Mouse (Mus musculus): ENCODE measurements around the gene Scly. TPM values are rescaled to one million over a fixed set of nuclear protein-coding genes. Genes with fewer than 3 reads are reported as not detected.

Gene Scly
- polyA plus RNA-seq, 1 experiment from 2014 or later: 12.0 TPM

GRCm38 (mm10) chr1:91365816-91366214, 67.7 kb downstream of the Scly start:
- WGBS: 32% methylated on average over 8 of the region's 8 CpGs
- no peaks in the 10 kb centered on the region; the same call in 1 of the 2 replicates for H3K9me3 ChIP-seq (ENCODE audit: control insufficient read depth, low read length)
- H3K27me3 ChIP-seq (ENCODE audit: control insufficient read depth, insufficient read depth, low read length): peaks cover 9% of the 10 kb centered on the region
- peak overlapping the region; percentile 82 for H3K4me2 ChIP-seq (replicated peaks; ENCODE audit: low read depth, low read length)
- DNase-seq (ENCODE audit: low spot score) (no peak), ATAC-seq (ENCODE audit: low FRiP score) (no peak)
- no peaks in the 10 kb centered on the region for H3K4me1 ChIP-seq (replicated peaks; ENCODE audit: control insufficient read depth, insufficient read depth, low read length)
- no peak overlapping the region for H3K9ac ChIP-seq (ENCODE audit: low read depth, low read length)
- no peak overlapping the region for H3K27ac ChIP-seq (ENCODE audit: low read depth, low read length)
- 0 out of 2 replicates have a peak, but pooled peaks cover 2% of the 10 kb centered on the region for H3K36me3 ChIP-seq (ENCODE audit: control insufficient read depth, insufficient read depth, low read length)
- peak overlapping the region; percentile 38; the same call in 1 of the 2 replicates for H3K4me3 ChIP-seq (ENCODE audit: low read depth, low read length)

- H3K9ac ChIP-seq (ENCODE audit: low read depth, low read length): peak within 1 kb of the TSS; percentile 50
- H3K36me3 ChIP-seq (ENCODE audit: control insufficient read depth, insufficient read depth, low read length): peaks cover 7% of the 10 kb centered on the region; the same call in 1 of the 2 replicates
- WGBS: under 1% methylated on average over 65 of the region's 68 CpGs
- DNase-seq (ENCODE audit: low spot score) (peak; percentile 86), ATAC-seq (ENCODE audit: low FRiP score) (peak; percentile 60; the same call in 1 of the 2 replicates)
- H3K4me1 ChIP-seq (replicated peaks; ENCODE audit: control insufficient read depth, insufficient read depth, low read length): no peaks in the 10 kb centered on the region
- H3K4me2 ChIP-seq (replicated peaks; ENCODE audit: low read depth, low read length): peak within 1 kb of the TSS; percentile 82
- no peak within 1 kb of the TSS for H3K27ac ChIP-seq (ENCODE audit: low read depth, low read length)
- no peaks in the 10 kb centered on the region; the same call in 1 of the 2 replicates for H3K9me3 ChIP-seq (ENCODE audit: control insufficient read depth, low read length)
- H3K4me3 ChIP-seq (ENCODE audit: low read depth, low read length): peak within 1 kb of the TSS; percentile 38
- peaks cover 9% of the 10 kb centered on the region for H3K27me3 ChIP-seq (ENCODE audit: control insufficient read depth, insufficient read depth, low read length)
These were observed 68.3 kb downstream of the Scly start, which contains the start of gene Erfe for GRCm38 (mm10) chr1:91366215-91367108. Gene Erfe, plus strand, starts transcription at chr1:91366430.

GRCm38 (mm10) chr1:91367295-91367694, 69.2 kb downstream of the Scly start:
- peaks cover 9% of the 10 kb centered on the region for H3K27me3 ChIP-seq (ENCODE audit: control insufficient read depth, insufficient read depth, low read length)
- WGBS: 93% methylated on average over 3 of the region's 3 CpGs
- no peaks in the 10 kb centered on the region; the same call in 1 of the 2 replicates for H3K9me3 ChIP-seq (ENCODE audit: control insufficient read depth, low read length)
- H3K9ac ChIP-seq (ENCODE audit: low read depth, low read length): no peak overlapping the region
- no peak overlapping the region for H3K4me2 ChIP-seq (replicated peaks; ENCODE audit: low read depth, low read length)
- no peak overlapping the region for H3K27ac ChIP-seq (ENCODE audit: low read depth, low read length)
- no peak overlapping the region for H3K4me3 ChIP-seq (ENCODE audit: low read depth, low read length)
- peaks cover 8% of the 10 kb centered on the region; the same call in 1 of the 2 replicates for H3K36me3 ChIP-seq (ENCODE audit: control insufficient read depth, insufficient read depth, low read length)
- no peak for ATAC-seq (ENCODE audit: low FRiP score)
- DNase-seq (ENCODE audit: low spot score): no peak
- H3K4me1 ChIP-seq (replicated peaks; ENCODE audit: control insufficient read depth, insufficient read depth, low read length): no peaks in the 10 kb centered on the region

- Histone ChIP-seq H3K4me1 (replicated peaks; ENCODE audit: control insufficient read depth, insufficient read depth, low read length) (no peaks in the 10 kb centered on the region), H3K9me3 (ENCODE audit: control insufficient read depth, low read length) (no peaks in the 10 kb centered on the region), H3K27me3 (ENCODE audit: control insufficient read depth, insufficient read depth, low read length) (peaks cover 9% of the 10 kb centered on the region), H3K4me3 (ENCODE audit: low read depth, low read length) (no peak overlapping the region), H3K4me2 (replicated peaks; ENCODE audit: low read depth, low read length) (no peak overlapping the region), H3K9ac (ENCODE audit: low read depth, low read length) (no peak overlapping the region), H3K36me3 (ENCODE audit: control insufficient read depth, insufficient read depth, low read length) (peaks cover 14% of the 10 kb centered on the region; the same call in 1 of the 2 replicates), H3K27ac (ENCODE audit: low read depth, low read length) (no peak overlapping the region)
- ATAC-seq (ENCODE audit: low FRiP score) (no peak), DNase-seq (ENCODE audit: low spot score) (no peak)
- WGBS: 75% methylated on average over 4 of the region's 4 CpGs
These were observed 71.3 kb downstream of the Scly start for GRCm38 (mm10) chr1:91369408-91369807.

- WGBS: 87% methylated on average over 23 of the region's 23 CpGs
- Histone ChIP-seq H3K36me3 (ENCODE audit: control insufficient read depth, insufficient read depth, low read length) (peaks cover 16% of the 10 kb centered on the region; the same call in 1 of the 2 replicates), H3K4me3 (ENCODE audit: low read depth, low read length) (no peak overlapping the region), H3K4me2 (replicated peaks; ENCODE audit: low read depth, low read length) (no peak overlapping the region), H3K9me3 (ENCODE audit: control insufficient read depth, low read length) (no peaks in the 10 kb centered on the region), H3K27me3 (ENCODE audit: control insufficient read depth, insufficient read depth, low read length) (peaks cover 9% of the 10 kb centered on the region), H3K4me1 (replicated peaks; ENCODE audit: control insufficient read depth, insufficient read depth, low read length) (no peaks in the 10 kb centered on the region), H3K27ac (ENCODE audit: low read depth, low read length) (no peak overlapping the region), H3K9ac (ENCODE audit: low read depth, low read length) (no peak overlapping the region)
- ATAC-seq (ENCODE audit: low FRiP score): no peak
- no peak for DNase-seq (ENCODE audit: low spot score)
These were observed 71.9 kb downstream of the Scly start for GRCm38 (mm10) chr1:91370055-91370454.

Other genes with a start within 250 kb of the Scly start
- 0.25 and 1.4 TPM in 2 replicates for gene Rbm44, start 153.2 kb upstream of the Scly start, polyA plus RNA-seq (2014; fragmentation: Nextera tagmentation; extraction: Ambion mirVana)
- 0.29 and 0.35 TPM in 2 replicates for gene Ramp1, start 118.5 kb upstream of the Scly start, polyA plus RNA-seq (2014; fragmentation: Nextera tagmentation; extraction: Ambion mirVana)
- gene Ube2f, start 48.0 kb upstream of the Scly start, polyA plus RNA-seq (2014; fragmentation: Nextera tagmentation; extraction: Ambion mirVana): 88.9 and 95.2 TPM in 2 replicates
- 0.03 TPM in 2 replicates for gene Espnl, start 23.7 kb downstream of the Scly start, polyA plus RNA-seq (2014; fragmentation: Nextera tagmentation; extraction: Ambion mirVana)
- 0.06 and 0.33 TPM in 2 replicates for gene Klhl30, start 52.7 kb downstream of the Scly start, polyA plus RNA-seq (2014; fragmentation: Nextera tagmentation; extraction: Ambion mirVana)
- 0.68 and 1.0 TPM in 2 replicates for gene Erfe, start 68.1 kb downstream of the Scly start, polyA plus RNA-seq (2014; fragmentation: Nextera tagmentation; extraction: Ambion mirVana)
- gene Ilkap, start 100.5 kb downstream of the Scly start, polyA plus RNA-seq (2014; fragmentation: Nextera tagmentation; extraction: Ambion mirVana): 172 TPM in 2 replicates
- 288 and 318 TPM in 2 replicates for gene Hes6, start 115.7 kb downstream of the Scly start, polyA plus RNA-seq (2014; fragmentation: Nextera tagmentation; extraction: Ambion mirVana)
- 1.7 and 2.8 TPM in 2 replicates for gene Per2, start 161.0 kb downstream of the Scly start, polyA plus RNA-seq (2014; fragmentation: Nextera tagmentation; extraction: Ambion mirVana)
- 7.3 and 7.7 TPM in 2 replicates for gene Traf3ip1, start 196.3 kb downstream of the Scly start, polyA plus RNA-seq (2014; fragmentation: Nextera tagmentation; extraction: Ambion mirVana)
- 10.1 and 11.9 TPM in 2 replicates for gene Asb1, start 242.2 kb downstream of the Scly start, polyA plus RNA-seq (2014; fragmentation: Nextera tagmentation; extraction: Ambion mirVana)